Mouse (Mus musculus) layer of hippocampus, postnatal 25 days (tissue): ENCODE results near the gene Cep85l. TPM values are rescaled to one million over a fixed set of nuclear protein-coding genes. Genes with fewer than 3 reads are reported as not detected.

ENCODE experiments used
- DNase-seq, 2 experiments: peaks; one replicate each; pipeline ENCODE4 v3.0.0; 2022; ENCODE audit warnings: mixed read lengths in 2 of 2, low spot score in 1 of 2; ENCODE audit errors: extremely low spot score in 1 of 2
- total RNA-seq, 2 experiments: library from RNA; stranded (reverse); gene quantifications; 2 replicates each; pipeline ENCODE4 v1.2.3; 2021

Cep85l gene
- total RNA-seq, 2 experiments from 2014 or later = 20.6 to 24.8 TPM

DNA sequence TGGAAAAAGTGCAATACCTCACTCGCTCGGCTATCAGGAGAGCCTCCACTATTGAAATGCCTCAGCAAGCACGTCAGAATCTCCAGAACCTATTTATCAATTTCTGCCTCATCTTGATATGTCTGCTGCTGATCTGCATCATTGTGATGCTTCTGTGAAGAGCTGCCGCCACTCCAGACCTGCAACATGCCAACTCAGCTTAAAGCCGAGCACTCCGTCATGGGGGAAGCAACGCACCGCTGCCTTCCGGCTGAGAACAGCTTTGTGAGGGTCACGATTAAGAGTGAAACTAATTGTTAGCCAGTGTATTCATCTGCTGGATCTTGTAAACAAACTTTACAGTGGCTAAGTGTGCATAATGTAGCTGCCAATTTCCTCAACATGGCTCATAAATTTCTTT lies 35.9 kb downstream of the Cep85l start:
- no peak for DNase-seq

DNA sequence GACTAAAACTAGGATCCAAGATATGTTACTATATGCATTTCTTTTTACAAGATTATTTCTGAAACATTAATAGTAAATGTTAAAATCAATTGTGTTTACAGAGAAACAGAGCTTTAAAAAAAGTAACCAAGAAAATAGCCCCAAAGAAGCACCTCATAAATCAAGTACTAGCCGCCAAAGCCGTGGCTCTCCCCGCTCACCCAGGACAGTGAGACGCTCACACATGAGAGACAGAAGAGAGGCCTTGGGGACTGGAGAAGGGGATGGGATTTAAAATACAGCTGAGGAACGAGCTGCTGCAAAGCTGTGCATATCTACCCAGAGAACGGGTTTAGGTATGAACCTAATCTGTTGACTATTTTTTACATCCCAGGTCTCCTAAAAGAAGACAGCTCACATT lies 36.4 kb downstream of the Cep85l start:
- DNase-seq = no peak

DNA sequence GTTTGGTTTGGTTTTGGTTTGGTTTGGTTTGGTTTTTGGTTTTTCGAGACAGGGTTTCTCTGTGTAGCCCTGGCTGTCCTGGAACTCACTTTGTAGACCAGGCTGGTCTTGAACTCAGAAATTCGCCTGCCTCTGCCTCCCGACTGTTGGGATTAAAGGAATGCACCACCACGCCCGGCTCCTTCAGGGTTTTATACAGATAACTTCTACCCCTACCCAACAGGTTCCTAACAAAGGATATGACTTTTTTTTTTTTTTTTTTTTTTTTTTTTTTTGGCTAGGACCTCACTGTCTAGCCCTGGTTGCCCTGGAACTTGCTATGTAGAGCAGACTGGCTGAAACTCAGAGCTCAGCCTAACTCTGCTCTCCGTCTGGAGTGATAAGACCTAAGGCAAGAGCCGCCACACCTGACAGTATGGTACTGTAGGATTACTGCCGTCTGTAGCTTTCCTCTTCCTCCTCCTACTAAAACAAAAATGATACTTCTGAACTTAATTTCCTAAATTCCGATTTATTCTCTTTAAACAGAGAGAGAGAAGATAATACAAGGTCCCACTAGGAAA lies 37.5 kb downstream of the Cep85l start:
- DNase-seq = no peak

DNA sequence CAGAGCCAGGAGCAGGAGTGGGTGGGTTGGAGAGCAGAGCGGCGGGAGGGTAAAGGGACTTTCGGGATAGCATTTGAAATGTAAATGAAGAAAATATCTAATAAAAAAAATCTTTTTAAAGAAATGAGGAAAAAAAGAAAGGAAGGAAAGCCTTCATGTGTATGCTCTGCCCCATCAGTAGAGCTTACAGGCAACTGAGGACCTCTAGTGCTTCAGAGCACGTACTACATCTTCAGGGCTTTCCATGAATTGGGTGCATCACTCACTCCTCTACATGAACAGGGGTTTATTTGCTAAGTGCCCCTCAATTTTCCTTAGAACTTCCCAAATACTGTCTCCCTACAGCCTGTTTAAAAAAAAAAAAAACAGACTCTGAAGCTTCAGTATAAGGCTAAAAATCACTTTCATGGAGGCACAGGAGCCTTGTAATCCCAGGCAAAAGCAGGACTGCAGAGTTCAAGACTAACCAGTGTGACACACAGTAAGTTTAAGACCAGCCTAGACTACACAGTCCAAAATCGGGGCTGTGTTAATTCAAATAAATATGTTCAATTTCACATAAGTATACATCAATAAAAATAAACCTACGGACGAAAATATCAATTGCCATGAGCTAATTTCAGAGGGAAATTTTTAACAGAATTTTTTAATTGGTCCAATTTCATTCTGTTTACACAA lies 38.3 kb downstream of the Cep85l start:
- no peak for DNase-seq

DNA sequence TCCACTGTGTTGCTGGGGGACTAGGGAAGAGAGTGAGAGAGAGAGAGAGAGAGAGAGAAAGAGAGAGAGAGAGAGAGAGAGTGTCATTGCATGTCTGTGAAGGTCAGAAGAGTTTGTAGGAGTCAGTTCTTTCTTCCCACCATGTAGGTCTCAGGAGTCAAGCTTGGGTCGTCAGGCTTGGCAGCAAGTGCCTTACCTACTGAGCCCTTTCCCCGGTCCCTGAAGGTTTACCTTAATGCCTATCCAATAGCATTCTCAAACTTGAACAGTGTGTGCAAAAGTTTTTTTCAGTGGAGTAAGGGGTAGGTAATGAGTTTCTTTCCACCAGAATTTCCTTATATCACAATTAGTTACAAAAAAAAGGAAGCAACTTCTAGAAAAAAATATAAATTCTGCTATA lies 40.7 kb downstream of the Cep85l start:
- no peak for DNase-seq

DNA sequence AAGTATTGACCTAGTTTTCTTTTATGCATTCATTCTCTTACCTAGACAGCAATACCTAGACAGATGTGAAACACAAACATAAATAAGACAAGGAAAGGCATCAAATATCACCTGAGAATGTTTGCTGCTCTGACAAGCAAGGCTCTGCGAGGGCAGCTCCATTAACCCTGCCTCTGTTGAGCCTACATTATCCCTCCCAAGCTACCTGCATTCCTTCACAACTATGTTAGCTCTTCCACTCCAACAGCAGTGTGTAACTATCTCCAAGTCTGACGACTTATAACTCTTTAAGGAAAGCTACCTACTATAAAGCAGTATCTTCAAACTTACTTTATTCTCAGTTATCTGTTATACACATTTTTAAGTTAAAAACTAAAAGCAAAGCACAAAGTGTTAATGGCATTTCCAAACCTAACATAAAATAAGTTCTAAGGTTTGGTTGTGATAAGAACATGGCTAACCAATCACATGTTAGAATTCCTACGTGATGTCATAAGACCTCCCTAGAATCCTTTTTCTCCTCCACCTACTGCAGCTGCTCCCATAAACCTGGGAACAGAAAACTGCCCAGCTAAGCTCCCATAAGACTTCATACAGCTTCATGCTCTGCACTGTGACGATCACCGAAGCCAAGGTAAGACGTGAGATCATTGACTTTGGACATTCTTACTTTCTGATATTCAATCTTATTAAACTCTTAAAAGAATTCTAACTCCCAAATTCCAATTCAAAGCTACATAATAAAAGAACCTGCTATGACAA lies 42.4 kb downstream of the Cep85l start, which contains the start of gene Pln:
Gene Pln (plus strand): TSS at position 506 of the 762 bp plus-strand sequence.
- DNase-seq = no peak

DNA sequence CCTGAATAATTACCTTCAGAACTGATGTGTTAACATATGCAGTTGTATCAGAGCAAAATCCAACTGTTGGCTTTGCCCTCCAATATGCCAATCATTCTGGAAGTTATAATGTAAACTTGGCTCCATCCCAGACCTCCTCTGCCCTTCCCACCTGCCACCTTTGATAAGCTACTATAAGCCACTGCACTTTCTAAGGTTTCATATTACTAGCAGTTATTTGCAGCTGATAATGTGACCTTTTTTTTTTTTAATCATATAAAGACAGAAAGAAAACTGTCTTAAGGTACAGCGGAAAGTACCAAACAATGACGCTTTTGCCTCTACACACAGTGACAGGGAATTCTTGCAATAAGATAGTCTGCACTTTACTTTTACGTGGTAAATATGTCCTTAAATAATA lies 43.8 kb downstream of the Cep85l start:
- no peak for DNase-seq

DNA sequence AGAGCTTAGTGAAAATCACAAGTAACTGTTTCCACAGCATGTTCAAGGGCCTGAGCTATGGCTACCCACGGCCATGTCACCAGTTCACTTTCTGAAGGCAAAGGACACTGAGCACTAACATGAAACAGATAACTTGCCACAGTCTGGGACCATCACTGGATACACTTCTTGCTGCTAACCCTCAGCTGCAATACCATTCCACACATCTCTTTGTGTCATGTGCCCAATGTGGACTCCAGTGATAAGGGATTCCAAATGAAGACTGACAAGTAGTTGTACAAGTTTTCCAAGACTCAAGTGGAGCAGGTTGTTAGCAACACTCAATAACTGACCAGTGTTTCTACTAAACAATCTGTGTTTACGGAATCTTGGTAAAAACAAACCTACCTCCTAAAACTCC lies 44.5 kb downstream of the Cep85l start:
- DNase-seq = no peak

DNA sequence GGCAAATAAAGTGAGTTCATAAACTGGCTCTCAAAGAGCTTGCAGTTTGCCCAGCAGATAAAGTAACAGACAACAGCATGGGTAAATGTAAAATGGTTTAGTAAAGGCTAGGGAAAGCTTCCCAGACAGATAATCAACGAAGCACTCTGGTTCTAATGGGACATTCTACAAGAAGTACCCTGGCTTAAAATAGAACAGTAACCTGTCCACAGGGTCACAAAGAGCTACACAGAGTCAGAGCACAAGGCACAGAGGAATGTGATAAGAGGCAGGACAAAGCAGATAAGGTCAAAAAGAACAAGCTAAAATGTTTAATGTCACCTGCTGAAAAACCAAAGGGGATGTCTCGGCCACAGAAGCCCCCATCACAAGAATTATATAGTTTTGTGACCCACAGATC lies 47.0 kb downstream of the Cep85l start:
- no peak for DNase-seq

DNA sequence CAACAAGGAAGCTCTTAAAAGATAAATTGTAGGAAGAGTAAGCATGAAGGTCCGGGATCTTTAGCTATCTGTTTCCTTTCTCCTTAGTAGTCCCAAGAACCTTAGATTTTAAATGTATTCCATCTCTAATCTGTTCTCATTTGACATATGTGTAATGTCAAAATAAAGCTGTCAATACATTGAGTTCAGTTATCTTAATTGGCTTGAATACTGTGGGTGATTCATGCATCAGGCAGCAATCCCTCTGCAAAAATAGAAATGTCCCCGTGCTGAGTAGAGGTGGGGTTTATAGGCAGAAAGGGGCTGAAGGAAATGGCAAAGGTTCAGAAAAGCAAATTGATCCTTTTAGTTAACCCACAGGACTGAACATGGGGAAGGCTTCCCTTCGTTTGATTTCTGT lies 50.5 kb downstream of the Cep85l start:
- DNase-seq = no peak

DNA sequence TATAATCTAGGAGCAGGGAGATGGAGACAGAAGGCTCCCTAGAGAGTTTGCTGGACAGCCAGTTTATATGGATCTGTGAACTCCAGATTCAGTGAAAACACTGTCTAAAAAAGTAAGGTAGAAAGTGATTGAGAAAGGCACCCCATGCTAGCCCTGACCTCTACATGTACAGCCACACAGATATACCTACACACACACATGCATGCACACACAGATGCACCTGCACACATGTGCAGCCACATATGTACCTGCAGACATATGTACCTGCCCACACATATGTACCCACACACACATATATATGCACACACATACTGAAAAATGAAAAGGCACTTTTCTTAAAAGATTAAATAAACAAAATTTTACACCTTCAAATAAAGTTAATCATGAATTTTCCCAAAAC lies 53.4 kb downstream of the Cep85l start:
- DNase-seq = no peak

DNA sequence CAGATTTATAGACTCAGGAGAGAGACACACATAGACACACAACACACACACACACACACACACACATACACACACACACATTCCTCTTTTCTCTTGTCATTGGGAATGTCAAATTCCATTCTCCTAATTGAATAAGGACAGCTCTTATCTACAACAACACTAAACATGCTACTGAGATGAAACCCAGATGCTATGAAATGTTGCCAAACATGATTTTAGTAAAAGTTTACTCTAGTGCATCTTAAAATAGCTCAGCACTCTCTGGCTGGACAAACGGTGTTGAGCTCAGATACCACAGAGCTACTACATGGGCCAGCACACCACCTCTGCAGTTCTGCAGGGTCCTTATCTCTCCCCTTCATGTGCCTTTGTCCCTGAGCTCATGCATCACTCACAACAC lies 55.1 kb downstream of the Cep85l start:
- no peak for DNase-seq

DNA sequence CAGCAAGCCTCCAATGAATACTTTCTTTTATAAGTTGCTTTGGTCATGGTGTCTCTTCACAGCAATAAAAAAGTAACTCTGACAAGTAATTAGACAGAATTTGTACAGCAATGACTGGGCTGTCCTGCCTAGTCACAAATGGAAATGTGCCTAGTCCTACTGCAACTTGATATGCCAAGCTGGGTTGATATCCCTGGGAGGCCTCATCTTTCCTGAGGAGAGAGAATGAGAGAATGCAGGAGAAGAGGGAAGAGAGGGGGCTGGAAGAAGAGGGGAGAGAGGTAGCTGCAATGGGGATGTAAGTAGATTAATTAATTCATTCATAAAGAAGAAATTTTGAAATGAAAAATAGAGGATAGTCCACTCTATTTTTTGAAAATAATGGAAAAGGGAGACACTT lies 56.4 kb downstream of the Cep85l start:
- no peak for DNase-seq

DNA sequence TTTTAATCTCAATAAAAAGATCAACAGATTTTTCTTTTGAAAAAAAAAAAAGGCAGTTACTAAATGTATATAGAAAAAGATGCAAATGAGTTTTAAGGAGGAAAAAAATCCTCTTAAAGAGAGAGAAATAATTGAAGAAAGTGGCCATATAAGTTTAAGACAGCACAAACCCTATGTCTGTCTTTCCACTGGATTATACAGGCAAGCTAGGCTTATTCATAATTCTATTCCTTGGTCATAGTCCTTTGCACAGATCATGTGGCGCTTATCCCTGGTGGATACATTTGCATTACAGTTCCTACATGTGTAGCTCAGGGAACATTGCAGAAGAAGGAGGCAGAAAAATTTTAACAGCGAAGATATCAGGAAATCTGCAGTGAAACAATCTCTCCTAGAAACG lies 73.1 kb downstream of the Cep85l start:
- DNase-seq = no peak

DNA sequence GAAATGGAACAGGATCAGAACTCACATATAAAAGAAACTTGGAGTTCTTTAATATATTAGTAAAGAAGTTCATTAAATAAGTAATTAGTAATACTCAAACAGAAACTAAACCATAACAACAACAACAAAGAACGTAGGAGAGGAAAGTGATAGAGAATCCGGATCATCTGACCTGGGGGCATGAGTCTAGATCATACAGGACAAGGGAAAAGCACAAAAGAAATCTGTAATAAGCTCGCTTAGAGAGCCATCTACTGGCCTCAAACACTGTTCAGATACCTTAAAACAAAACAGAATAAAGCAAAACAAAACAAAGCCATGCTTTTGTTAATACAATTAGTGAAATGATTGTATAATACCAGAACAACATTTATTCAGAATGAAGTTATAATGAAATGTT lies 73.9 kb downstream of the Cep85l start:
- DNase-seq = no peak

DNA sequence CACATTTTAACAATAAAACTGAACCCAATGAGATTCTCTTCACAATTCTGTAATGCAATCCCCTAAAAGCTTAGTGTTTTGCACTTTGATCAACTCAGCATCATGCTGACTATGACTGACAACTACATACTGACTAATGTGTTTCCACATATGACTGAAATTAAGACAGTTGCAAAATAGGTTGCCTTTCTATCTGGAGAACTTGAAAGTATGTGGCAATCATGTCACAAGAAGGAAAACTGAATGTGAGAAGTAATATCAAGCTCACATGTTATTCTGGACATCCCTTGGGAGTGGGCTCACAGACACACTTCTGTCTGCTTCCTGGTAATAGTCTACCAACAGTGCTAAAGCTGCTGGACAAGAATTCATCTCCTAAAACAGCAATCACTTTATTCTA lies 94.6 kb downstream of the Cep85l start:
- no peak for DNase-seq

DNA sequence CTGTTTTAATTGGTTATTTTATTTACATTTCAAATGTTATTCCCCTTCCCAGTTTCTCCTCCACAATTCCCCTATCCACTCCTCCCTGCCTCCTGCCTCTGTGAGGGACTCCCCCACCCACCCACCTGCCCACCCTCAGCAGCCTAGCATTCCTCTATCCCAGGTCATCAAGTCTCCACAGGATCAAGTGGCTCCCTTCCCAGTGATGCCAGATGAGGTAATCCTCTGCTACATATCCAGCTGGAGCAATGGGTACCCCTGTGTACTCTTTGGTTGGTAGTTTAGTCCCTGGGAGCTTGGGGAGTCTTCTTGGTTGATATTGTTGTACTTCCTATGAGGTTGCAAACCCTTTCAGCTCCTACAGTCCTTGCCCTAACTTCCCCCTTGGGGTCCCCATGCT lies 107.5 kb downstream of the Cep85l start:
- DNase-seq = no peak

DNA sequence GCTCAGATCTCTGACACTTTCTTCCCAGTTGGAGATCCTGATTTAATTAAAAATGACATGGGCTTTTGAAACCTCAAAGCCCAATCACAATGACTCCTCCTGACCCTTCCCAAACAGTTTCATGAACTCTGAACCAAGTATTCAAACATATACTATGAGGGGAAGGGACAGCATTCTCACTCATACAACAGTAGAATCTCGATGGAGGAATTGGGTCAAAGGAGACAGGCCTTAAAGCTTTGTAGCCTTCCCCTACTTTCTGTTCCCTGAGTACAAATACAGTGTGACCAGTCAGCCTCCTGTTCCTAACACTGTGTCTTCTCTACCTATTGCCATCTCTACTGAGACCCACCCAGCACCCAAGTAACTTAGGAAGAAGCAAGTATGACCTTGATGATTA lies 117.7 kb downstream of the Cep85l start:
- DNase-seq = no peak

DNA sequence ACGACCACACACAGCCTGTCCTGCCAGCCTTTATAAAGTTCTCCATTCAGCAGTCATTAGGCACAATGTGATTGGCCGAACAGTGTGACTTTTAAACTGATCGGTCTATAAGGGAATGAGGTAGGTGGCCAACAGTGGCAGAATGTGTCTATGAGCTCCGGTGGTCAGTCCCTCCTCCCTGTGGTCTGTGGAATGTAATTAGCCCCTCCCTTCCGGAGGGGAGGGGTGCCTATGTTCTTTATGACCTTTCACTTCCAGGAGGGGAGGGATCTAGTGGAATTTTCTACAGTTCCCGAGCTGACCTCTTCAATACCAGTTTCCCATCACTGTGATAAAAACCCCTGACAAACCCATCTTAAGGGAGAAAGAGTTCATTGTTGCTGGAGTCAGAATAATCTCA lies 144.4 kb downstream of the Cep85l start:
- DNase-seq = no peak

DNA sequence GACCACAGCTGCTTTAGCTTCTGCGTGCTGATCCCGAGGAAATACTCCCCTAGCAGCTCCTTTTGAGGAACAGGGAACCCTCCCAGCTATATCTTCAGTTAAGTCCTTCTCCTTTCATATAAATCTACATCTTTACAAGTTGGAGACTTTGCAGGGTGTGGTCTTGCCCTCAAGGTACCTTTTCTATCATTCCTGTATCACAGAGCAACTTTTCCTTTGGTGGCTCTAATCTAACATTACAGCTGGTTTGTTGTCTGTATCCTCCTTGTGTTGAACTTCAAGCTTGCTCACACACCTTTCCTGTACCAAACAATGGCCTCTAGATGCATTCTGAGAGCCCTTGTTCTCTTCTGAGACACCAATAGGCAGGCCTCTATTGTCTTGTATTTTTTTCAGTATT lies 145.1 kb downstream of the Cep85l start:
- no peak for DNase-seq

DNA sequence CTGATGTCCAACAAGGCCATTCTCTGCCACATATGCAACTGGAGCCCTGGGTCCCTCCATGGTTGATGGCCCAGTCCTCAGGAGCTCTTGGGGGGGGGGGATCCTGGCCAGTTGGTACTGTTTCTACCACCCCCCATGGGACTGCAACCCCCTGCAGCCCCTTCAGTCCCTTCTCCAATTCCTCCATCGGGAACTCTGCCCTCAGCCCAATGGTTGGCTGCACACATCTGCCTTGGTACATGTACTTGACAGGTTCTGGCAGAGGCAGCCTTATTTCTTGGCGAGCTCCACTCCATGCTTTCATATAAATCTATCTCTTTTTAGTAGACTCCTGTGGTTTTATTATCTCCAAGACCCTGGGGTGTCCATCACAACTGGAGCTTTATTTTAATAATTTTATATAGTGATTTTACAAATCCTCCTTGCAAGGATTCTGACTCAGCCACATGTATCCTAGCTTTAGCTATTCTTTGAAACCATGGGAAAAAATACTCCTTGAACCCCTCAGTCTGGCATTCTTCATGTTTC lies 145.6 kb downstream of the Cep85l start:
- no peak for DNase-seq

DNA sequence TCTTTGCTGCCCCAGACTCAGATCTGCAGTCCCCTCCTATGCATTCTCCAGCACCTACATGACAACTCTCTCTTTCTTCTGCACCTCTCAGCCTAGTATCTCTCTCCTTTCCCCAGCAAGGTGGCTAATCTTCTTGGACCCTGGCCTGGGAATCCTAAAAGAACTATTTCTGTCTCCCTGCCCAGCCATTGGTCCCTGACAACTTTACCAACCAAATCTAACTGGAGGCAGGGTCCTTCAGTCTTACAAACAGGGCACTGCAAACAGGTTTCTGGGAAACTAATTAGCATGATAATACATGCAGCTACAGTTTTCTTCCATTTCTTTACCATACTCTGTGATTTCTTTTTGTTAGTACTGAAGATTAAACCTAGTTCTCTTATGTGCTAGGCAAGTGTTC lies 148.9 kb downstream of the Cep85l start:
- no peak for DNase-seq
